Mouse (Mus musculus): Measurements from ENCODE around the gene Ncoa3. TPM values are rescaled to one million over a fixed set of nuclear protein-coding genes. Genes with fewer than 3 reads are reported as not detected.

The Ncoa3 gene
- polyA plus RNA-seq, 1 experiment from 2014 or later = 3.9 TPM

DNA sequence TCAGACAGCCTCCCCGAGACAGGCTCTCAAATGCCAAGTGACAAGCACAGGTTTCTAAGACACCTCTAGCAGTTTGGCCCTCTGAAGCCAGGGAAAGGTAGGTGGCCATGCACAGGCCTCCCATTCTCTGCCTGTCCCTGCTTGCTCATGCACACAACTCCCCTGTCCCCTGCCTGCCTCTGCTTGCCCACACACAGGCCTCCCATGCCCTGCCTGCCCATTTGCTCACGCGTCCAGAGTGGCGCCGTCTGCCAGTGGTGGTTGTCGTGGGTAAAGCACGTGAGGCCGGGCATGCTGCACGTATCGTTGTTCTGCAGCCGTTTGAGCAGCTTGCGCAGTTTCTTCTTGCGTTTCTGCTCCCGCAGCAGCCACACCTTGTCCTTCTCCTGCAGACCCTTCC is 86.8 kb downstream of the Ncoa3 start:
- Histone ChIP-seq H3K4me3 (ENCODE audit: low read depth, low read length) (no peak overlapping the region), H3K4me2 (ENCODE audit: low read depth, low read length) (no peak overlapping the region), H3K9ac (replicated peaks) (no peak overlapping the region), H3K9me3 (ENCODE audit: low read length) (no peaks in the 10 kb centered on the region), H3K27me3 (ENCODE audit: insufficient read depth, low read length) (no peaks in the 10 kb centered on the region), H3K36me3 (replicated peaks; ENCODE audit: insufficient read depth, low read length) (no peaks in the 10 kb centered on the region), H3K27ac (ENCODE audit: low read depth) (no peak overlapping the region), H3K4me1 (ENCODE audit: insufficient read depth) (peaks cover 11% of the 10 kb centered on the region; the same call in 1 of the 2 replicates)
- no peak for ATAC-seq
- DNase-seq = no peak
- TF ChIP-seq CTCF (IDR thresholded peaks at IDR 0.05; ENCODE audit: low read depth) (no peak), EP300 (IDR thresholded peaks at IDR 0.05; ENCODE audit: low read depth) (no peak)
- 66% methylated on average over 14 of the region's 14 CpGs for WGBS (ENCODE audit: insufficient replicate concordance)

GRCm38 (mm10) chr2:166079961-166080885 is 87.8 kb downstream of the Ncoa3 start:
- Histone ChIP-seq H3K9me3 (ENCODE audit: low read length) (no peaks in the 10 kb centered on the region), H3K27ac (ENCODE audit: low read depth) (0 out of 2 replicates have a peak overlapping the region, but pooled peaks have one; percentile 55), H3K4me3 (ENCODE audit: low read depth, low read length) (0 out of 2 replicates have a peak overlapping the region, but pooled peaks have one; percentile 10), H3K36me3 (replicated peaks; ENCODE audit: insufficient read depth, low read length) (no peaks in the 10 kb centered on the region), H3K4me1 (ENCODE audit: insufficient read depth) (peaks cover 11% of the 10 kb centered on the region; the same call in 1 of the 2 replicates), H3K9ac (replicated peaks) (no peak overlapping the region; the same call in 1 of the 2 replicates), H3K4me2 (ENCODE audit: low read depth, low read length) (peak overlapping the region; percentile 58), H3K27me3 (ENCODE audit: insufficient read depth, low read length) (no peaks in the 10 kb centered on the region)
- DNase-seq (peak; percentile 86), ATAC-seq (peak; percentile 75)
- 36% methylated on average over 17 of the region's 17 CpGs for WGBS (ENCODE audit: insufficient replicate concordance)
- TF ChIP-seq CTCF (IDR thresholded peaks at IDR 0.05; ENCODE audit: low read depth) = no peak

DNA sequence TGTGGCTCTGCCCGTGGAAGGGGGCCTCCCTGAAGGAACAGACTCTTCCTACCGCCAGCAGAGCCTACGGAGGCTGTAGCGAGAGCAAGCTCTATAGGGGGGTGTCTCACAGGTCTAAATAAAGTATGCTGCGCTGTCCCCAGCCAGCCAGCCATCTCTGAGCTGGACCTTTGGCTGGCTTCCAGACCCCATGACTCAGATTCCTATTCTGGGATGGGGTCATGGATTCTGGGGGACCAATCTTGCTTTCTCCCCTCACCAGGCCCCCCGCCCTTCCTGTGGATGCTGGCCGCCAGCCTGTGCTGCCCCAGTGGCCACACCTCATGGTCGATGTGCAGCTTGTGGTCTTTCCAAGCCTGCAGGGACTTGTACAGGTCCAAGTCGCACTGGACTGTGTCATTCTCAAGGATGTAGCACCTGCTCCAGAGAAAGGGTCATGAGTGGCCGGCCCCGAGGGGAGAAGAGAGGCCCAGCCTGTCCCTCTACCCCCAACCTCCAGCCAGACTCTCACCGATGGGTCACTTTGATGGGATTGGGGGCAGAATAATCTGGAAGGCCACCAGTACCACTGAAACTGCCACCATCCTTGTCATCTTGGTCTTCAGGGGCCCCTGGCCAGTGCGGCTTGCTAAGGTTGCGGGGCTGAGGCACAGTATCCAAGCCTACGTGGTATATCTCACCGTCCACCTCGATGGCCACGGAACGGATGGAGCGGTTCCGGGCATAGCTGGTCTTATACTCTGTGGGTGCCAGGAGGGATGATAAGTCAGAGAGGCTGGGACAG is 88.7 kb downstream of the Ncoa3 start:
- Histone ChIP-seq H3K4me3 (ENCODE audit: low read depth, low read length) (0 out of 2 replicates have a peak overlapping the region, but pooled peaks have one; percentile 10), H3K9ac (replicated peaks) (no peak overlapping the region; the same call in 1 of the 2 replicates), H3K36me3 (replicated peaks; ENCODE audit: insufficient read depth, low read length) (no peaks in the 10 kb centered on the region), H3K27ac (ENCODE audit: low read depth) (0 out of 2 replicates have a peak overlapping the region, but pooled peaks have one; percentile 55), H3K4me1 (ENCODE audit: insufficient read depth) (peaks cover 11% of the 10 kb centered on the region; the same call in 1 of the 2 replicates), H3K9me3 (ENCODE audit: low read length) (no peaks in the 10 kb centered on the region), H3K4me2 (ENCODE audit: low read depth, low read length) (peak overlapping the region; percentile 58), H3K27me3 (ENCODE audit: insufficient read depth, low read length) (no peaks in the 10 kb centered on the region)
- TF ChIP-seq EP300 (IDR thresholded peaks at IDR 0.05; ENCODE audit: low read depth) (no peak), CTCF (IDR thresholded peaks at IDR 0.05; ENCODE audit: low read depth) (no peak)
- WGBS (ENCODE audit: insufficient replicate concordance) = 74% methylated on average over 21 of the region's 21 CpGs
- ATAC-seq (no peak), DNase-seq (peak; percentile 46)

- 46% methylated on average over 5 of the region's 5 CpGs for WGBS (ENCODE audit: insufficient replicate concordance)
- H3K27ac ChIP-seq (ENCODE audit: low read depth) = no peak overlapping the region
- DNase-seq (peak; percentile 88), ATAC-seq (no peak)
- H3K4me3 ChIP-seq (ENCODE audit: low read depth, low read length) = no peak overlapping the region
- TF ChIP-seq CTCF (IDR thresholded peaks at IDR 0.05; ENCODE audit: low read depth) (peak; percentile 93), EP300 (IDR thresholded peaks at IDR 0.05; ENCODE audit: low read depth) (no peak)
- H3K4me2 ChIP-seq (ENCODE audit: low read depth, low read length) = no peak overlapping the region
- no peaks in the 10 kb centered on the region for H3K36me3 ChIP-seq (replicated peaks; ENCODE audit: insufficient read depth, low read length)
- peaks cover 11% of the 10 kb centered on the region; the same call in 1 of the 2 replicates for H3K4me1 ChIP-seq (ENCODE audit: insufficient read depth)
- no peaks in the 10 kb centered on the region for H3K9me3 ChIP-seq (ENCODE audit: low read length)
- no peaks in the 10 kb centered on the region for H3K27me3 ChIP-seq (ENCODE audit: insufficient read depth, low read length)
- no peak overlapping the region for H3K9ac ChIP-seq (replicated peaks)
These were observed 89.8 kb downstream of the Ncoa3 start for GRCm38 (mm10) chr2:166082193-166082592.

DNA sequence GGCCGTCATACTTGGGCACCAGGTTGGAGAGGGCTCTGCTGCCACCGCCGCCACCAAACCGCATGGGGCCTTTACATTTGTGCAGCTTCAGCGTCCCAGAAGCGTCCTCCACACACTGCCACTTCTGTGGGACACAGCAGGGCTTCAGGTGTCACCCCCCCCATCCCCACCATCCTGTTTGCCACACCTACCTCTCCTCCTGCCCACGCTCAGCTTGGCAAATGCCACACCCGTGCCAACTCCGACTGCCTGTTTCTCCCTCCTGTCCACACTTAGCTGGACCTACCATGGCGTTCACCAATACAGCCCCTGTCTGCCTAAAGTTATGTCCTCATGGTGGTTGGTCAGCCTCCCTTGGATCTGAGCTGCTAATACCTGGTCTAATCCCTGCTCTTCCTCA is 90.2 kb downstream of the Ncoa3 start:
- H3K9me3 ChIP-seq (ENCODE audit: low read length) = no peaks in the 10 kb centered on the region
- H3K4me2 ChIP-seq (ENCODE audit: low read depth, low read length) = no peak overlapping the region
- 76% methylated on average over 10 of the region's 10 CpGs for WGBS (ENCODE audit: insufficient replicate concordance)
- no peak for TF ChIP-seq EP300 (IDR thresholded peaks at IDR 0.05; ENCODE audit: low read depth)
- TF ChIP-seq CTCF (IDR thresholded peaks at IDR 0.05; ENCODE audit: low read depth) = no peak
- no peaks in the 10 kb centered on the region for H3K36me3 ChIP-seq (replicated peaks; ENCODE audit: insufficient read depth, low read length)
- no peak overlapping the region for H3K4me3 ChIP-seq (ENCODE audit: low read depth, low read length)
- peaks cover 11% of the 10 kb centered on the region; the same call in 1 of the 2 replicates for H3K4me1 ChIP-seq (ENCODE audit: insufficient read depth)
- ATAC-seq (no peak), DNase-seq (no peak)
- H3K27me3 ChIP-seq (ENCODE audit: insufficient read depth, low read length) = no peaks in the 10 kb centered on the region
- H3K9ac ChIP-seq (replicated peaks) = no peak overlapping the region
- H3K27ac ChIP-seq (ENCODE audit: low read depth) = no peak overlapping the region

Data from liver, postnatal 0 days (tissue).